Comparison of ENCODE assay signal across 8 mouse cellular contexts in genomic region chr10:94689176-94689510, GRCm38 (mm10). TPM values are rescaled to one million over a fixed set of nuclear protein-coding genes. Genes with fewer than 3 reads are reported as not detected.
DNase-seq lines count a peak whose midpoint lies in the region; ATAC-seq lines count a peak whose summit lies in the region.

No protein-coding gene starts in this region.

- 2% methylated on average over 7 of the region's 7 CpGs for WGBS in heart, embryonic 15.5 days
- WGBS in hindbrain, embryonic 13.5 days: under 1% methylated on average over 7 of the region's 7 CpGs
- 0% methylated on average over 7 of the region's 7 CpGs for WGBS in midbrain, embryonic 11.5 days

- no peaks in the 10 kb centered on the region for H3K27me3 ChIP-seq in heart, embryonic 15.5 days
- no peaks in the 10 kb centered on the region for H3K27me3 ChIP-seq in hindbrain, embryonic 13.5 days
- no peaks in the 10 kb centered on the region for H3K27me3 ChIP-seq in midbrain, embryonic 11.5 days (ENCODE audit: control insufficient read depth, insufficient read depth, low read length)

- H3K4me1 ChIP-seq in heart, embryonic 15.5 days (replicated peaks): peaks cover 9% of the 10 kb centered on the region
- H3K4me1 ChIP-seq in hindbrain, embryonic 13.5 days (replicated peaks): peaks cover 18% of the 10 kb centered on the region
- H3K4me1 ChIP-seq in midbrain, embryonic 11.5 days (ENCODE audit: control insufficient read depth, insufficient read depth, low read length): peaks cover 2% of the 10 kb centered on the region

- H3K4me3 ChIP-seq in heart, embryonic 15.5 days: peak overlapping the region; percentile 90
- peak overlapping the region; percentile 91 for H3K4me3 ChIP-seq in hindbrain, embryonic 13.5 days
- peak overlapping the region; percentile 74 for H3K4me3 ChIP-seq in midbrain, embryonic 11.5 days (ENCODE audit: low read depth, low read length)

- no peak for ATAC-seq in heart, embryonic 15.5 days (replicated peaks; ENCODE audit: insufficient number of reproducible peaks, insufficient read depth, low FRiP score, low read depth)
- no peak for ATAC-seq in hindbrain, embryonic 13.5 days (ENCODE audit: low FRiP score)
- no peak; the same call in none of the 2 replicates for ATAC-seq in midbrain, embryonic 11.5 days (ENCODE audit: low FRiP score)

- H3K36me3 ChIP-seq in heart, embryonic 15.5 days: no peaks in the 10 kb centered on the region
- no peaks in the 10 kb centered on the region for H3K36me3 ChIP-seq in hindbrain, embryonic 13.5 days
- H3K36me3 ChIP-seq in midbrain, embryonic 11.5 days (ENCODE audit: control insufficient read depth, insufficient read depth, low read length): no peaks in the 10 kb centered on the region

- H3K9me3 ChIP-seq in heart, embryonic 15.5 days (replicated peaks): no peaks in the 10 kb centered on the region
- no peaks in the 10 kb centered on the region for H3K9me3 ChIP-seq in hindbrain, embryonic 13.5 days
- no peaks in the 10 kb centered on the region for H3K9me3 ChIP-seq in midbrain, embryonic 11.5 days (ENCODE audit: control insufficient read depth, low read length)

- peak overlapping the region; percentile 78 for H3K4me2 ChIP-seq in heart, embryonic 15.5 days
- peak overlapping the region; percentile 87 for H3K4me2 ChIP-seq in hindbrain, embryonic 13.5 days
- H3K4me2 ChIP-seq in midbrain, embryonic 11.5 days: peak overlapping the region; percentile 91

- peak overlapping the region; percentile 98 for H3K9ac ChIP-seq in heart, embryonic 15.5 days
- peak overlapping the region; percentile 93 for H3K9ac ChIP-seq in hindbrain, embryonic 13.5 days
- H3K9ac ChIP-seq in midbrain, embryonic 11.5 days (ENCODE audit: low read length): peak overlapping the region; percentile 96

- DNase-seq in heart, postnatal 10 days: no peak
- peak; percentile 33 for DNase-seq in MEL-GATA-1-ER (ENCODE audit: extremely low read depth, low read depth)
- DNase-seq in midbrain, embryonic 11.5 days (ENCODE audit: low spot score, missing footprints): no peak
- DNase-seq in cerebellum, postnatal 14 days: no peak
- no peak for DNase-seq in layer of hippocampus, adult 9-11 months
- no peak for DNase-seq in gastrocnemius, postnatal 10 days

- H3K27ac ChIP-seq in heart, embryonic 15.5 days: peak overlapping the region; percentile 97
- peak overlapping the region; percentile 92 for H3K27ac ChIP-seq in hindbrain, embryonic 13.5 days
- H3K27ac ChIP-seq in midbrain, embryonic 11.5 days (ENCODE audit: low read depth, low read length): peak overlapping the region; percentile 85

- intact Hi-C loops in heart, postnatal 10 days (cut with DNase I): no loop called here

RNA-seq across cellular contexts. Expression of gene Cep83, which starts 0.7 kb away (rescaled TPM):
- 16.3 and 17.8 TPM in 2 replicates for polyA plus RNA-seq in heart, embryonic 15.5 days (2015; fragmentation: Nextera tagmentation; extraction: Ambion mirVana)
- total RNA-seq in heart, postnatal 10 days (2021): 10 to 100 TPM; 23.8 to 25.0 TPM
- polyA plus RNA-seq in hindbrain, embryonic 13.5 days (2015; fragmentation: Nextera tagmentation; extraction: Ambion mirVana): 20.5 and 20.6 TPM in 2 replicates
- 23.0 and 23.2 TPM in 2 replicates for polyA plus RNA-seq in midbrain, embryonic 11.5 days (2014; fragmentation: Nextera tagmentation; extraction: Ambion mirVana)
- total RNA-seq in gastrocnemius, postnatal 10 days (2021): 10 to 100 TPM; 15.3 to 17.6 TPM
